Mouse (Mus musculus) myocyte (in vitro differentiated cells): ENCODE measurements around the gene Galnt3.

Experiments
- CEBPB ChIP-seq: IDR thresholded peaks from 2 replicates; pipeline ENCODE4 v1.6.1; 2011; ENCODE audit warnings: mild to moderate bottlenecking, moderate library complexity; ENCODE audit not compliant: poor library complexity, insufficient read depth, severe bottlenecking
- E2F4 ChIP-seq: IDR thresholded peaks from one replicate; pipeline ENCODE4 v1.6.1; 2011; ENCODE audit warnings: mild to moderate bottlenecking, control low read depth, moderate library complexity; ENCODE audit not compliant: insufficient read depth
- MAX ChIP-seq: IDR thresholded peaks from one replicate; pipeline ENCODE4 v1.6.1; 2011; ENCODE audit warnings: low read depth, mild to moderate bottlenecking, control low read depth
- MYOD1 ChIP-seq, 3 experiments: IDR thresholded peaks; one replicate each; pipeline ENCODE4 v1.6.1; 2011; ENCODE audit warnings: control low read depth in 2 of 3, low read depth in 2 of 3, mild to moderate bottlenecking in 2 of 3, moderate library complexity in 1 of 3; ENCODE audit not compliant: insufficient read length in 2 of 3, control insufficient read depth in 1 of 3
- MYOG ChIP-seq, 3 experiments: IDR thresholded peaks; one replicate each; pipeline ENCODE4 v1.6.1; 2011; ENCODE audit warnings: control low read depth in 2 of 3, low read depth in 2 of 3, mild to moderate bottlenecking in 2 of 3; ENCODE audit not compliant: insufficient read length in 2 of 3, control insufficient read depth in 1 of 3, insufficient read depth in 1 of 3
- POLR2A ChIP-seq: IDR thresholded peaks from one replicate; pipeline ENCODE4 v1.6.1; 2011; ENCODE audit warnings: low read depth, mild to moderate bottlenecking, control low read depth, moderate library complexity; ENCODE audit not compliant: insufficient read length
- POLR2AphosphoS2 ChIP-seq: IDR thresholded peaks from one replicate; pipeline ENCODE4 v1.6.1; 2011; ENCODE audit warnings: low read depth, control low read depth; ENCODE audit not compliant: insufficient read length
- REST ChIP-seq: IDR thresholded peaks from one replicate; pipeline ENCODE4 v1.6.1; 2011; ENCODE audit warnings: mild to moderate bottlenecking, control low read depth, moderate library complexity; ENCODE audit not compliant: insufficient read depth, insufficient read length
- SRF ChIP-seq: IDR thresholded peaks from one replicate; pipeline ENCODE4 v1.6.1; 2011; ENCODE audit warnings: low read depth; ENCODE audit not compliant: control insufficient read depth, insufficient read length
- TCF12 ChIP-seq: IDR thresholded peaks from one replicate; pipeline ENCODE4 v1.6.1; 2011; ENCODE audit warnings: mild to moderate bottlenecking, control low read depth; ENCODE audit not compliant: poor library complexity, insufficient read depth, severe bottlenecking
- USF1 ChIP-seq: IDR thresholded peaks from one replicate; pipeline ENCODE4 v1.6.1; 2011; ENCODE audit warnings: low read depth, mild to moderate bottlenecking, control low read depth, moderate library complexity

GRCm38 (mm10) chr2:66131862-66132544 lies 7.2 kb upstream of the Galnt3 start:
- TF ChIP-seq E2F4 (no peak), MAX (no peak), POLR2A (no peak), USF1 (no peak), POLR2AphosphoS2 (no peak), MYOD1 (IDR thresholded peaks at IDR 0.05; ENCODE audit: control insufficient read depth in 1 of 3, insufficient read length in 2 of 3, low read depth in 2 of 3) (no peak), SRF (no peak), TCF12 (no peak), CEBPB (no peak), REST (no peak), MYOG (IDR thresholded peaks at IDR 0.05; ENCODE audit: control insufficient read depth in 1 of 3, insufficient read depth in 1 of 3, insufficient read length in 2 of 3, low read depth in 2 of 3) (no peak)
